Mouse (Mus musculus): ENCODE data around the gene Mgat3. TPM values are rescaled to one million over a fixed set of nuclear protein-coding genes. Genes with fewer than 3 reads are reported as not detected.

Mgat3 gene
- polyA plus RNA-seq, 1 experiment, result 19.2 TPM

- TF ChIP-seq MYOG (IDR thresholded peaks at IDR 0.05; ENCODE audit: control insufficient read depth, extremely low read depth, insufficient read length), result no peak
- no peak for TF ChIP-seq USF1 (IDR thresholded peaks at IDR 0.05; ENCODE audit: low read depth)
- TF ChIP-seq MAX (IDR thresholded peaks at IDR 0.05), result no peak
- no peak for TF ChIP-seq CTCF (IDR thresholded peaks at IDR 0.05; ENCODE audit: control insufficient read depth, insufficient read depth, insufficient read length)
- peaks cover 73% of the 10 kb centered on the region for H3K79me2 ChIP-seq (ENCODE audit: control insufficient read depth, insufficient read depth)
- no peak overlapping the region for H3K4me3 ChIP-seq (ENCODE audit: insufficient read depth, poor library complexity, severe bottlenecking)
- no peak overlapping the region for H3ac ChIP-seq (ENCODE audit: control insufficient read depth, insufficient read length, low read depth)
- H3K79me3 ChIP-seq (ENCODE audit: low read depth), result peaks cover 67% of the 10 kb centered on the region
- H3K36me3 ChIP-seq (ENCODE audit: control insufficient read depth, insufficient read depth), result peaks cover 25% of the 10 kb centered on the region
- H3K27me3 ChIP-seq (ENCODE audit: control insufficient read depth, insufficient read depth, insufficient read length), result no peaks in the 10 kb centered on the region
Observed at GRCm38 (mm10) chr15:80135499-80135898, 38.0 kb upstream of the Mgat3 start.

GRCm38 (mm10) chr15:80136645-80137044 lies 36.9 kb upstream of the Mgat3 start:
- peaks cover 35% of the 10 kb centered on the region for H3K36me3 ChIP-seq (ENCODE audit: control insufficient read depth, insufficient read depth)
- peaks cover 85% of the 10 kb centered on the region for H3K79me2 ChIP-seq (ENCODE audit: control insufficient read depth, insufficient read depth)
- no peak overlapping the region for H3K4me3 ChIP-seq (ENCODE audit: insufficient read depth, poor library complexity, severe bottlenecking)
- TF ChIP-seq MAX (IDR thresholded peaks at IDR 0.05), result no peak
- no peak for TF ChIP-seq CTCF (IDR thresholded peaks at IDR 0.05; ENCODE audit: control insufficient read depth, insufficient read depth, insufficient read length)
- TF ChIP-seq MYOG (IDR thresholded peaks at IDR 0.05; ENCODE audit: control insufficient read depth, extremely low read depth, insufficient read length), result no peak
- no peaks in the 10 kb centered on the region for H3K27me3 ChIP-seq (ENCODE audit: control insufficient read depth, insufficient read depth, insufficient read length)
- no peak overlapping the region for H3ac ChIP-seq (ENCODE audit: control insufficient read depth, insufficient read length, low read depth)
- peaks cover 77% of the 10 kb centered on the region for H3K79me3 ChIP-seq (ENCODE audit: low read depth)

- Histone ChIP-seq H3K79me2 (ENCODE audit: control insufficient read depth, insufficient read depth) (peaks cover 100% of the 10 kb centered on the region), H3ac (ENCODE audit: control insufficient read depth, insufficient read length, low read depth) (no peak overlapping the region), H3K4me3 (ENCODE audit: insufficient read depth, poor library complexity, severe bottlenecking) (no peak overlapping the region), H3K36me3 (ENCODE audit: control insufficient read depth, insufficient read depth) (peaks cover 49% of the 10 kb centered on the region), H3K27me3 (ENCODE audit: control insufficient read depth, insufficient read depth, insufficient read length) (no peaks in the 10 kb centered on the region), H3K79me3 (ENCODE audit: low read depth) (peaks cover 92% of the 10 kb centered on the region)
- TF ChIP-seq CTCF (IDR thresholded peaks at IDR 0.05; ENCODE audit: control insufficient read depth, insufficient read depth, insufficient read length), result no peak
- no peak for TF ChIP-seq CEBPB (IDR thresholded peaks at IDR 0.05; ENCODE audit: low read depth)
- TF ChIP-seq MYOD1 (IDR thresholded peaks at IDR 0.05; ENCODE audit: control insufficient read depth, insufficient read length, low read depth), result peak; percentile 42
- peak; percentile 48 for TF ChIP-seq FOSL1 (IDR thresholded peaks at IDR 0.05; ENCODE audit: insufficient read depth, low read length, poor library complexity, severe bottlenecking)
- no peak for TF ChIP-seq MYOG (IDR thresholded peaks at IDR 0.05; ENCODE audit: control insufficient read depth, extremely low read depth, insufficient read length)
- TF ChIP-seq MAX (IDR thresholded peaks at IDR 0.05), result no peak
- TF ChIP-seq USF1 (IDR thresholded peaks at IDR 0.05; ENCODE audit: low read depth), result no peak
Observed at GRCm38 (mm10) chr15:80137945-80138791, 35.4 kb upstream of the Mgat3 start.

DNA sequence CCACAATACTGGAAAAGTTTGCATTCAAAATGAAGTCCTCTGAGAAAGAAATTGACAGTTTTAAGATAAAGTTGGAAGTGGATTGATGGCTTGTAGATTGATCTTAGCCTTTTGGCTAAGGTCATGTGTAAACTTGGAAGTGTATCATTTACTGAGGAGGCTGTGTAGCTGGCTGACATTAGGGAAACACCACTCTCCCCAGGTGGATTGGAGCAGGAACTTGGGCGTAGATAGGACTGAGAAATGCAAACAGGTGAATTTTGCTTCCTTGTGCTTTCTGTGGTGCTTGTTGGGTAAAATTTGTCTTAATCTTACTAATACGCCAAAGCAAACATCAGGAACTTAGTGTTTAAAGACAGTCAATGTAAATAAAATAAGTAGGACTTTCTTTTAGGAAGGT lies 33.2 kb upstream of the Mgat3 start:
- Histone ChIP-seq H3K79me3 (ENCODE audit: low read depth) (peaks cover 79% of the 10 kb centered on the region), H3ac (ENCODE audit: control insufficient read depth, insufficient read length, low read depth) (no peak overlapping the region), H3K27me3 (ENCODE audit: control insufficient read depth, insufficient read depth, insufficient read length) (no peaks in the 10 kb centered on the region), H3K79me2 (ENCODE audit: control insufficient read depth, insufficient read depth) (peaks cover 99% of the 10 kb centered on the region), H3K4me3 (ENCODE audit: insufficient read depth, poor library complexity, severe bottlenecking) (no peak overlapping the region), H3K36me3 (ENCODE audit: control insufficient read depth, insufficient read depth) (peaks cover 70% of the 10 kb centered on the region)
- TF ChIP-seq MAX (IDR thresholded peaks at IDR 0.05) (no peak), MYOD1 (IDR thresholded peaks at IDR 0.05; ENCODE audit: control insufficient read depth, insufficient read length, low read depth) (no peak), MYOG (IDR thresholded peaks at IDR 0.05; ENCODE audit: control insufficient read depth, extremely low read depth, insufficient read length) (no peak), CEBPB (IDR thresholded peaks at IDR 0.05; ENCODE audit: low read depth) (no peak), CTCF (IDR thresholded peaks at IDR 0.05; ENCODE audit: control insufficient read depth, insufficient read depth, insufficient read length) (no peak), FOSL1 (IDR thresholded peaks at IDR 0.05; ENCODE audit: insufficient read depth, low read length, poor library complexity, severe bottlenecking) (no peak), USF1 (IDR thresholded peaks at IDR 0.05; ENCODE audit: low read depth) (no peak)

GRCm38 (mm10) chr15:80140878-80141277 lies 32.6 kb upstream of the Mgat3 start:
- no peaks in the 10 kb centered on the region for H3K27me3 ChIP-seq (ENCODE audit: control insufficient read depth, insufficient read depth, insufficient read length)
- no peak overlapping the region for H3ac ChIP-seq (ENCODE audit: control insufficient read depth, insufficient read length, low read depth)
- peaks cover 71% of the 10 kb centered on the region for H3K36me3 ChIP-seq (ENCODE audit: control insufficient read depth, insufficient read depth)
- H3K4me3 ChIP-seq (ENCODE audit: insufficient read depth, poor library complexity, severe bottlenecking), result no peak overlapping the region
- H3K79me3 ChIP-seq (ENCODE audit: low read depth), result peaks cover 74% of the 10 kb centered on the region
- no peak for TF ChIP-seq MAX (IDR thresholded peaks at IDR 0.05)
- TF ChIP-seq USF1 (IDR thresholded peaks at IDR 0.05; ENCODE audit: low read depth), result no peak
- no peak for TF ChIP-seq FOSL1 (IDR thresholded peaks at IDR 0.05; ENCODE audit: insufficient read depth, low read length, poor library complexity, severe bottlenecking)
- no peak for TF ChIP-seq MYOG (IDR thresholded peaks at IDR 0.05; ENCODE audit: control insufficient read depth, extremely low read depth, insufficient read length)
- TF ChIP-seq MYOD1 (IDR thresholded peaks at IDR 0.05; ENCODE audit: control insufficient read depth, insufficient read length, low read depth), result no peak
- no peak for TF ChIP-seq CEBPB (IDR thresholded peaks at IDR 0.05; ENCODE audit: low read depth)
- no peak for TF ChIP-seq CTCF (IDR thresholded peaks at IDR 0.05; ENCODE audit: control insufficient read depth, insufficient read depth, insufficient read length)
- peaks cover 94% of the 10 kb centered on the region for H3K79me2 ChIP-seq (ENCODE audit: control insufficient read depth, insufficient read depth)

DNA sequence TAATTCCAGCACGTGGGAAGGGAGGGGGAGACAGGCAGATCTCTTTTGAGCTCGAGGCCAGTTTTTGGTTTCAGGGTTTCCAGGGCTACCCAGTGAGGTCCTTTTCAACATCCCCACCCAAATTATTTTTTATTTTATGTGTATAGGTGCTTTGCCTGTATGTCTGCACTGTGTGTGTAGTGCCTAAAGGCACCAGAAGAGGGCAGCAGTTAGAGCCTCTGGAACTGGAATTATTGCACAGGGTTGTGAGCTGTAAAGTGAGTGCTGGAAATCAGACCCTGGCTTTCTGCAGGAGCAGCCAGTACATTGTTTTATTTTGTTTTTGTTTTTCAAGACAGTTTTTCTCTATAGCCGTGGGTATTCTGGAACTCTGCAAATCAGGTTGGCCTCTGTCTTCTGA lies 31.4 kb upstream of the Mgat3 start:
- TF ChIP-seq MAX (IDR thresholded peaks at IDR 0.05) (no peak), CEBPB (IDR thresholded peaks at IDR 0.05; ENCODE audit: low read depth) (no peak), FOSL1 (IDR thresholded peaks at IDR 0.05; ENCODE audit: insufficient read depth, low read length, poor library complexity, severe bottlenecking) (no peak), MYOD1 (IDR thresholded peaks at IDR 0.05; ENCODE audit: control insufficient read depth, insufficient read length, low read depth) (no peak), USF1 (IDR thresholded peaks at IDR 0.05; ENCODE audit: low read depth) (no peak), MYOG (IDR thresholded peaks at IDR 0.05; ENCODE audit: control insufficient read depth, extremely low read depth, insufficient read length) (no peak), CTCF (IDR thresholded peaks at IDR 0.05; ENCODE audit: control insufficient read depth, insufficient read depth, insufficient read length) (no peak)
- Histone ChIP-seq H3K79me2 (ENCODE audit: control insufficient read depth, insufficient read depth) (peaks cover 92% of the 10 kb centered on the region), H3K36me3 (ENCODE audit: control insufficient read depth, insufficient read depth) (peaks cover 61% of the 10 kb centered on the region), H3K27me3 (ENCODE audit: control insufficient read depth, insufficient read depth, insufficient read length) (no peaks in the 10 kb centered on the region), H3K79me3 (ENCODE audit: low read depth) (peaks cover 61% of the 10 kb centered on the region), H3K4me3 (ENCODE audit: insufficient read depth, poor library complexity, severe bottlenecking) (no peak overlapping the region), H3ac (ENCODE audit: control insufficient read depth, insufficient read length, low read depth) (no peak overlapping the region)
